Mouse (Mus musculus) neural tube, embryonic 10.5 days (tissue): ENCODE measurements around the gene Ncoa7.

Experiments
- DNase-seq: peaks from one replicate; pipeline ENCODE4 v3.0.0-alpha.2; 2017; ENCODE audit warnings: low spot score; ENCODE audit errors: extremely low spot score

The Ncoa7 gene

GRCm38 (mm10) chr10:30802681-30803586 is at the start of gene Ncoa7:
Gene Ncoa7 (minus strand): TSS chr10:30803326.
- peak; percentile 86 for DNase-seq

GRCm38 (mm10) chr10:30845101-30845825 is 42.1 kb upstream of the Ncoa7 start:
- DNase-seq: no peak

- peak; percentile 74 for DNase-seq
Measured at GRCm38 (mm10) chr10:30844191-30845010, 41.3 kb upstream of the Ncoa7 start.

- peak; percentile 63 for DNase-seq
Measured at GRCm38 (mm10) chr10:30843438-30844190, 40.5 kb upstream of the Ncoa7 start.

DNA sequence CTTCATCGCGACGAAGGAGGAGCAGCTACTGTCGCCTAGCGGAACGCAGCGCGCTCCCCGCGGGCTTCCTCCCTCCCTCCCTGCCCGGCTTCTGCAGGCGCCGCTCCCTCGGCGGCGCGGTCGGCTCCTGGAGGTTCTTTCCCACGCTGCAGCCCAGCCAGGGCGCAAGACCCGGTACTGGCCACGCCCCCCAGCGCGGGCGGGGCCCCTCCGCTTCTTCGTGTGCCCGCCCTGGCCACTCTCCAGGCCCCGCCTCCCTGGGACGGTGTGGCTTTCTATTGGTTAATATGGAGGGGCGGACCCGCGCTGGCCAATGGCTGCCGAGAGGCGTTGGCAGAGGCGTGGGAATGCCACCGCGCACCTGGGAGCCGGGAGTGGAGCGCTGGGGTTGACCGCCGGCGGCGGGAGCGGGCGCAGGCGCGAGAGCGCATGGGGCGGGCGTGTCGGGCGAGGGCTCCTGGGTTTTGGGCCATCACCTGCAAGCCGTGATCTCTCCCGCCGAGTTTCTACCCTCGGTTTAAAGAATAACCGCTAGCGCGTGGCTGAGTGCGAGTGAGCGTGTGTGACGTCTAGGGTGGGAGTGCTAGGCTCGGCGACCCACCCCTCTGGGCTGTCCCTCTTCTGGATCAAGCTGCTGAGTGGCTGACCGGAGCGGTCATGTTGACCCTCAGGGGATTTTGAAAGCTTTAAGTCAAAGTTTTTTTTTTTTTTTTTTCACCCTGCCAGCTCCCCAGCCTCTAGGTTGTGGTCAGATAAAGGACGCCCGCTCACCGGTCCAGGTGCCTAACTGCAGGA is 39.7 kb upstream of the Ncoa7 start, which contains the start of gene Hey2:
TSS of gene Hey2 (minus strand) at position 159 of the 795 bp plus-strand sequence.
- DNase-seq: peak; percentile 98

GRCm38 (mm10) chr10:30842228-30842627 is 39.1 kb upstream of the Ncoa7 start:
- no peak for DNase-seq

- no peak for DNase-seq
Measured at GRCm38 (mm10) chr10:30840824-30841223, 37.7 kb upstream of the Ncoa7 start.

DNA sequence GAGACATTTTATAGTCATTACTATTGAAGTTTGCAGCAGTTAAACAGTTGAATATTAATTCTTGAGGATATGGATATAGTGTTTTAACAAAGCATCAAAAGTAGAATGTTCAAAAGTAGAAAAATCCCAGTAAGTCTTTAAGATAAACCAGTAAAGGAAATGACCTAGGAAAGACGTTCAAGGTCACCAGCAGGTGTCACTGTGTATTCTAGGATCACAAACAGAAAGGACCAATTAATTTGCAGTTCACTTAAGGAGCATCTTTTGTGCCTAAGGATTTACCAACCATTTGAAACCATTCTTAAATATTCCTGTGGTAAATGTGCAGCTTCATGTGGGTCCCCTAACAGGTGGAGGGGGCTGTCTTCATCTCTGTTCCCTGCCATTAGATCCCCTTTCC is 35.1 kb upstream of the Ncoa7 start:
- no peak for DNase-seq

- no peak for DNase-seq
Measured at GRCm38 (mm10) chr10:30825049-30825448, 21.9 kb upstream of the Ncoa7 start.

DNA sequence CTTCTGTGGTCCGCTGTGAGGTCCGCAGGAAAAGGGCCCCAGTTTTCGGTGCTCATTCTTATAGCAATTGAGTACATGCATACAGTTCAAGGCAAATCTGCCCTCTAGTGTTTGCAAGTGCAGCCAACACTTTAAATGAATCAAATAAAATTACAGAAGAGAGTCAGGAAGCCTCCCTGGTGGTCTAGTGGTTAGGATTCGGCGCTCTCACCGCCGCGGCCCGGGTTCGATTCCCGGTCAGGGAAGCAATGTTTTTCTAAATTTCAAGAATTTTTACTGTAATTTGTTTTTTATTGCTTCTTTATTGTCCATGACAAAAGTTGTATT is 7.8 kb upstream of the Ncoa7 start:
- DNase-seq: peak; percentile 77

DNA sequence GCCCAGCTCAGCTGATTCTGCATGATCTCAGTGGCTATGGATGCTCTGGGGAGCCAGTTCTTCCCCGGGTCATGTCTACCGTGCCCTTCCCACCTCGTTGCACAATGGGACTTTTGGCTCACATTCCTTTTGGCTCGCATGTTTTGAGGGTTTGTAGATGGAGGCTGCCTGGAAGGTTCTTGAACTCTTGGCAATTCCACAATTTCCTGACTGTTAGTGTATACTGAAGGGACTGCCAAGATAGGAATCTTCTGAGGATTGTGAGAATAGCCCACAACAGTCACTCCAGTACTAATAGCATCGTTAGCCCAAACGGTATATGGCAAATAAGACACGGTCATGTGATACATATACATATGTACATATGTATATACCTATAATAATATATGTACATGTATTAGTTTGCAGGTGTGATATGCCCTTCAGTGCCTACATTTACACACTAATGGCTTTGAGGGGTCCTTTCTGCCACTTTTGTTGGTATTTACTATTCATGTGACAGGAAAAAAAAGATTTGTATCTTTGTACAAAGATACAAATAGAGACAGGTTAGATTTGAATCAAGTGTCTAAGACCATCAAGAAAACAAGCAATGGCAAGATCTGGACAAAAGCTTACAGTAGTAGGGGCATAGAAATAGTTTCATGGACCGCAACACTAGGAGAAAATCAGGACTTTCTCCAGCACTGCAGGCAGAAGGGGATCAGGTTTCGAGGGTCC is 7.3 kb upstream of the Ncoa7 start:
- DNase-seq: no peak

DNA sequence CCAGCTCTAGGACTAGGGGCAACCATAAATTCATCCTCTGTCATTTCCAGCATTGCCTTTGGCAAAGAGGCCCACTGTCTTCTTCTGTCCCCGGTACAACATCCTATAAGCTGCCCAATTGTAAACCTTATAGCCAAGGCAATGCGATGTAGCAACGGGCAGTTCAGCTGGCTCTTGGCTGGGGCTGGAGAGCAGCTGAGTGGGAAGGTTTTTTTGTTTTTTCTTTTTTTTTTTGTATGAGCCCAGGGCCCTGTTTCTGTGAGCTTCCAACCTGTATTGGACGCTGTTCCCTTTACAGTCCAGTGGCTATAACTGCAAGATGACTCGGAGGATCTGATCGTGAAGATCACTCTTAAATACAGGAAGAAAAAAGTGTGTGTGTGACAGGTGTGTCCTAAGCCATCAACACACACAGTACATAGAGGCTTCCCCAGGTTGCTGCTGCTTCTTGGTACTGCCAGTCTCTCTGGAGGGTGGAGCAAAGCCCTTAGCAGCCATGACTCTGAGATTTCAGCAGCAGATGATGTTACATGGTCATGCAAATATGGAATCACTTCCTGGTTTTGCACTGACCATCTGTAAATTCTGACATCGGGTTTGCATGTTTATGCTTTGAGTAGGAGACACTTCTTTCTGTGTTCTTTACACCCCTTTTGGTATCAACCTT is 594 bp upstream of the Ncoa7 start:
- DNase-seq: no peak

DNA sequence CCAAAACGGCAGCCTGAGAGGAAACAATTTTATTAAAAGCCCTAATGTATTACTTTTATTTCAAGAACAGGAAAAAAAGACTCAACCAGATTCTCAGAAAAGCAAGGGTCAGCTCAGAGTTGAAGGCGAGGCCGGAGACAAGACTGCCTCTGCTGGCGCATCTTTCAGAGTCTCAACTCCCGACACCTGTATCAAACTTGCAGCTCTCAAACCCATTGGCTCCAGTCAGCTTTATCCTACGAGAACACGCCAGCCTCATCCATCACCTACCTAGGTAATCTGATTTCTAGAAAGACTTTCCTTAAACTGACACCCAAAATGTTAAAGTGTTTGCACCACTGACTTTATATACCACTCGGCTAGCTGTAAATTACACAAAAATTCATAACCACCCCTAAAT is 1.1 kb downstream of the Ncoa7 start:
- DNase-seq: peak; percentile 33

DNA sequence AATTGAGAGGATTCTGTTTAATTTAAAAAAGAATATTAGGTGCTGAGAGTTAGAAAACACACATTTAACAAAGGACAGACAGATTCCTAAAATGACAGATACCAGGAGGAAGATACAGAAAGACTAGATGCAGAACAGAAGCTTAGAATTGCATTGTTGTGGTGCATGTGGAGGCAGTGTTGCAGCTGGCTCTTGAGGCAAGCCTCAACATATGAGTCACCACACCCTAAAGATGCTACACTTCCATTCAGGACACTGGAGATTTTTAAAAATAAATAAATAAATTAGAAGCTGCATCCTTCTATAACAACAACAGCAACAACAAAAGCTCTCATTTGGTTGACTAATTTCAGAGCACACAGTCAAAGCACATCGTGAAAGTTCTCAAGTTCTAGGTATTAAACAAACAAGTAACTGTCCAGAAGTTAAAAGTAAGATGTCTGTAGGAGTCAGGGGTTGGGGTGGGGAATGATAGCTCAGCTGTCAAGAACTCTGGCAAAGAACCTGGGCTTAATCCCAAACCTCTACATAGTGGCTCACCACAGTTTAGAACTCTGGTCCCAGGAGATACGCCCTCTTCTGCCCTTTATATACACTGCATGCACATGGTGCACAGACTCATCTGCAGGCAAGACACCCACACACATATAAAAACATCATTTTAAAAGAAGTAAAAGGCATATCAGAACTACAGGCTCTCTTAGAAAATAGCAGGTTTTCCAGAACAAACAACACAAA is 3.2 kb downstream of the Ncoa7 start:
- no peak for DNase-seq

DNA sequence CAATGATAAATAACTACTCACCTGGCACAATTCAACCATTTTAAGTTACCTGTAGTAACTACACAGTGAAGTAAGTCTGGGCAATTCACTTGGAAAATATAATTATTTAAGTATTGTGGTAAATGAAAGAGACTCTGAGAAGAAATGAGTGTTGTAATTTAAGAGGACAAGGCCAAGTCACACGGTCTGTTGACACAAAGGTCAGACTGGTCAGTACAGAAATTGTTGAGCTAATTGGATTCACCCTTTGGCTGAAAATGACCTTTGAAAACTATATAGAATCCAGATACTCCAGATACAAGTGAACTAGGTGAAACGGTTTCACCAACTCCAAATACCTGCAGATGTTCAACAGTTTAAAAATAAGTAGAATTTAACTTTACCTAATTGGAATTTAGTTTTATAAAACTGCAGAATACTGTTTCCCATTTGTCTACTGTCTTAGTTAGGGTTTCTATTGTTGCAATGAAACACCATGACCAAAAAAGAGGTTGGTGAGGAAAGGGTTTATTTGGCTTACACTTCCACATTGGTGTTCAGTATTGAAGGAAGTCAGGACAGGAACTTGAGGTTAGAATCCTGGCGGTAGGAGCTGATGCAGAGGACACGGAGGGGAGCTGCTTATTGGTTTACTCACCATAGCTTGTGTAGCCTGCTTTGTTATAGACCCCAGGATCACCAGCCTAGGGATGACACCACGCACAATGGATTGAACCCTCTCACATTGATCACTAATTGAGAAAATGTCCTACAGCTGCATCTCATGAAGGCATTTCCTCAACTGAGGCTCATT is 6.5 kb downstream of the Ncoa7 start:
- DNase-seq: no peak

GRCm38 (mm10) chr10:30791016-30791415 is 12.1 kb downstream of the Ncoa7 start:
- no peak for DNase-seq

DNA sequence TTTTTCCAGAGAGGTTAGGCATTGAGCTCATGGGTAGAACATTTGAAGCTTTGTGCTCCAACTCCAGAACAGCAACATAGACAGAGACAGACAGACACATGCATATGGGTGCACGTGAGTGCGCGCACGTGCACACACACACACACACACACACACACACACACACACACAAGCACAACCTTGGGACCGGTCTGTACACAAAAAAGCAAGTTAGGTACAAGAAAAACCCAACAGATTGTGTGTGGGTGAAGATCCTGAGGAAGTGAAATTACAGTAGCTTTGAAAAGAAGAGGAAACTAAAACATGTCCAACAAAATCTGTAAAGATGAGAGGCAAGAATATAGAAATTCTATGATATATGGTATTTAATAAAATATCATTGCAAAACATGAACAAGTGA is 13.6 kb downstream of the Ncoa7 start:
- DNase-seq: no peak

DNA sequence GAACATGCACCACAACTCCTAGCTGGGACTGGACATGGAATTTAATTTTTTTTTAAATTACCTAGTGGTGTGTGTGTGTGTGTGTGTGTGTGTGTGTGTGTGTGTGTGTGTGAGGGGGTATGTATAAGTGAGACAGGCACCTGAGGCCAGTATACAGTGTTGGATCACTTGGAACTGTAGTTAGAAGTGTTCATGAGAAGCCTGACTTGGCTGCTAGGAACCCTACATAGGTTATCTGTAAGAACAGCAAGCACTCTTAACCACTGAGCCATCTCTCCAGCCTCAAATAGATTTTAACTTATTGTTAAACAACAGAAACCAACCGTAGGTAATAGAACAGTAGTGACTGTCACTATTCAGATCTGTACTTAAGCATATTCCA is 14.8 kb downstream of the Ncoa7 start:
- no peak for DNase-seq
